Mouse (Mus musculus) heart, postnatal 25 days (tissue): ENCODE measurements around the gene Slc13a4. TPM values are rescaled to one million over a fixed set of nuclear protein-coding genes. Genes with fewer than 3 reads are reported as not detected.

Experiments used
- DNase-seq: peaks from one replicate; pipeline ENCODE4 v3.0.0; 2022; ENCODE audit warnings: low spot score
- intact Hi-C: fragments of 180-260 bp; cut with DNase I; formaldehyde crosslinking; loops from one replicate; pipeline ENCODE4 v1.15.1; 2025
- total RNA-seq, 2 experiments: library from RNA; stranded (reverse); gene quantifications; 2 replicates each; pipeline ENCODE4 v1.2.3; 2021

Gene Slc13a4
- total RNA-seq, 2 experiments from 2014 or later = 0.08 to 0.16 TPM

- no peak for DNase-seq
- intact Hi-C loops = no loop called here
Observed at GRCm38 (mm10) chr6:35307136-35307535, 795 bp downstream of the Slc13a4 start.

DNA sequence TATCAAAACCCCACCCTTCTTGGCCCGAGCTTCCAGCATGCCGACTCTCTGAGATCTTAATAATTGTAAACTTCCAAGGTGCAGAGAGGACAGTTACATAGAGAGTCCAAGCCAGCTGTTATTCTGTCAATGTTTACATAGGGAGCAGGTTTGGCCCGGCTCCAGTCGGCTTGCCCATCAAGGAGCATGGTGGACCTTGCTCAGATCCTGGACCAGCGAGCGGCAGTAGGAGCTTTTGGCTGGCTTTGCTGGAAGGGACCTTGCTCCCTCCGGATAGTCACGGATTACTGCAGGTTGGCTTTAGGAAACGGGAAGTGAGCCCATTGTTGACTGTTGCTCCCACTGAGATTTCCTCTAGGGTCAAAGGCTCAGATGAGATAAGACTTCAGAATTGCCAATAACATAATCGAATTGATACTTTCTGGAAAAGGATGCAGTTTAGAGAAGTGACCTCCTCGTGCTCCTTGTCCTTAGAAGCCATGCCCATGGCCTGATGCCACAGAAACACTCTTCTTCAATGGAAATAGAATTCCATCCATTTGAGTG, 4.5 kb downstream of the Slc13a4 start:
- intact Hi-C loops = no loop called here

DNA sequence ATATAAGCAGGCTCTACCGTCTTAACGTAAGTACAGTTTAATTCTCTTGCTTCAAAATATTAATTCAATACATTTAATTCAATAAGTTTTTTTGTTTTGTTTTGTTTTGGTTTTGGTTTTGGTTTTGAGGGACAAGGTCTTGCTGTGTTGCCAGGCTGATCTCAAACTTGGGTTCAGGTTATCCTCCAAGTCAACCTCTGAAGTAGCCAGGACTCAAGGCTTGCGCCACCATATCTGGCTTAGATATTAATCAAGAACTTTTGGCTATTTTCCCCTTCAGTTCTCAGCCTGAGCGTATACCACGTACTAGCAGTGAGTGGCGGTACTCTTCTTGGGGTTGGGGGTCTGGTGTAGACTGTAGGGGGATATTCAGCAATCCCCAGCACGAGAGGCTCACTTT, 5.3 kb downstream of the Slc13a4 start:
- DNase-seq = no peak
- intact Hi-C loops = no loop called here

More for the DNA sequence above, 4.5 kb downstream of the Slc13a4 start:
- no peak for DNase-seq

DNA sequence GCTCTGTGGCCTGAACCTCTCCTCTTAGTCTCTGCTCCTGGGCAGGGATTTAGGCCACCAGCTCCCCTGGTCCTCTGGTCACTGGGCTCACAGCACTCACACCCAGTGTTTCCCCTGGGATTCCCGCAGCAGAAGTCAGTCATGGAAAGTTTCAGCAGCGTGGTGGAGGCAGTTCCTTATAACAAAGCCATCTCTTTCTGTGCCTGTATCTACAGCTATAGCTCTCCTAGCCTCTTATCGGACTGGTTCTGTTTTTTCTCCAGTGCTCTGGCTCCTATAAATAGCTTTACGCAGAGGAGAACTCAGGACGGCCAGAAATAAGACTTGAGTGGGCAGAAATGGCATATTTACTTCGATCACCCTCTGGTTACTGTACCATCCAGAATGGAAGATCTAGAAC, 9.6 kb downstream of the Slc13a4 start:
- intact Hi-C loops = loop anchor here (5.0 kb wide), 1 partner anchor 41 kb away; no protein-coding TSS in a partner anchor
- no peak for DNase-seq

DNA sequence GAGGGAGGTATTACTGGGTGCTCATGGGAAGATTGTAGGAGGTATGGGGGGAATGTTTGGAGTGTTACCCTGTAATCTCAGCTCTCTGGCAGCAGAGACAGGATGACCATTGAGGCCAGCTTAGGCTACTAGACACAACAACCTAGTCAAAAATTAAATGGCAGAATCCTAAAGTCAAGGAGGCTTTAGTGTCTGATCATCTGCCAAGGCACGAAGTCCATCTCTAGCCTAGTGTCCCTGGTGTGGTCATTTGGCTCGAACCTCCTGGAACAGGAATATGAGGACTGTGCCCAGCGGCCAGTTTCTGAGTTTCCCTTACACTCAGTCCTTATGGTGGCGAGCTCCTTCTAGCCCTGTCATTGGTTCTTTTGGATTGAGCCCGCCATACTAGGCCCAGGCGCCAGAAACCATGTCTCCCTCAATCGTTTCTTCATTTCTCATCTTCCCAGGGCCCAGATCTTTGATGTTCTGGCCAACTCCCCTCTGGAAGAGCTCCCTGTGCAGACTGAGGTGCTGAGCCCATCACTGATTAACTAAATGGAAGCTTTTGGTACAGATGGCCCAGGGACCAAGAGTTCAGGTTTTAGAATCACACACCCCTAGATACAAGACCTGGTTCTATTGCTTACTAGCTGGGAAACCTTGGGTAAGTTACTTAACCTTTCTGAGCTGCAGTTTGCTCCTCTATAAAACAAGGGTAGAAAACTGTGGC, 10.3 kb downstream of the Slc13a4 start:
- intact Hi-C loops = loop anchor here (5.0 kb wide), 1 partner anchor 40 kb away; no protein-coding TSS in a partner anchor
- no peak for DNase-seq

DNA sequence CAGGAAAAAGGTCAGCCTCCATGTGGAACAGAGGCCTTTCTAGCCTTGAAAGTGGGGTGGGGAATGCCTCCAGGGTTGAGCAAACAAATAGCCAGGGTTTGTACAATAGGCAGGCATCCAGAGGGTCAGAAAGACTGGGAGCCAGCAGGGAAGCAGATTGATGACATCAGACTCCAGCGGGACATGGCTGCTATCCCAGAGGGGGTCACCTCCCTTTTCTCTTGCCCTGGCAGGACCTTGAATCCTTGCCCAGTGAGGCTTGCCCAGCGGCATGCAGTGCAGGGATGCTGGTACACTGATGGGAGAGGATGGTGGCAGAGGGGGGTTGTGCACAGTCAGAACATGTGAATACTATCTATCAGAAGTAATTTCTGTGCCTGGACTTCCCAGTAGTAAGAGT, 10.9 kb downstream of the Slc13a4 start:
- peak; percentile 53 for DNase-seq
- intact Hi-C loops = loop anchor here (5.0 kb wide), 1 partner anchor 40 kb away; no protein-coding TSS in a partner anchor

DNA sequence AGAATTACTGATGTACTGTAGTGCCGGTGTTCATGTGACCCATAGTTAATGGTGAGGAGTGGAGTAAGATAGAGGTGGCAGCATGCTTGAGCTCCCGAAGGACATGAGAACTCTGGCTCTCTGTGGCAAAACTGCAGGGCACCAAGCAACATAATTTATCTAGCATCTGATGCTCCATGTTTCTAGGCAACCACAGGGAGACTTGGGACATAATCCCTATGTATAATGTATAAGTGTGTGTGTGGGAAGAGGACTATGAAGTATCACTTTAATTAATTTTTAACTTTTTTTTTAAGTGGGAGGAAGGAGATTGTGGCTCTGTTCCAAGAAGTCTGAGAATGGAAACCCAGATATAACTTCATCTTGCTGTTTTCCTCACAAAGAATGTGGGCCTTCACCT, 13.0 kb downstream of the Slc13a4 start:
- intact Hi-C loops = loop anchor here (5.0 kb wide), 1 partner anchor 38 kb away; no protein-coding TSS in a partner anchor
- DNase-seq = no peak

- intact Hi-C loops = loop anchor here (10.0 kb wide), 1 partner anchor 85 kb away; no protein-coding TSS in a partner anchor
Observed at GRCm38 (mm10) chr6:35289676-35290075, 18.3 kb downstream of the Slc13a4 start.

GRCm38 (mm10) chr6:35288920-35289319, 19.0 kb downstream of the Slc13a4 start:
- intact Hi-C loops = loop anchor here (10.0 kb wide), 1 partner anchor 86 kb away; no protein-coding TSS in a partner anchor
- DNase-seq = no peak

More at GRCm38 (mm10) chr6:35289676-35290075, 18.3 kb downstream of the Slc13a4 start:
- DNase-seq = no peak

- DNase-seq = no peak
- intact Hi-C loops = loop anchor here (10.0 kb wide), 1 partner anchor 87 kb away; no protein-coding TSS in a partner anchor
Observed at GRCm38 (mm10) chr6:35288114-35288761, 19.7 kb downstream of the Slc13a4 start.

DNA sequence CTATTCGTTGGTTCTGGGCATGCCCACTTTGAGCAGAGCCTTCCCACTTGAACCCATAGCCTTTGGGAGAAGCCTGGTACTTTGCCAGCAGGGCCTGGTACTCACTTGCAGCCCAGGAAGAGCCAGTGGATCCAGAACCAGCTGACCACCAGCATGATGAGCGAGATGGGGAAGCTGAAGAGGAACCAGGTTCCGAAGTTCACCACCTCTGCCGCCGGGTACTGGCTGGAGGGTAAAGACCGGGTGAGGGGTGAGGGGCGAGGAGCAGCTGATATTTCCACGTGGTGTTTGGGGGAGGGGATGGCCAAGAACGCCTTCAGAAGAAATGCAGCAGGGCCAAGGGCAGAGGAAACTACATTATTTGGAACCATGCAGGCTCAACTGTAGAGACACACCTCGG, 28.6 kb downstream of the Slc13a4 start:
- intact Hi-C loops = no loop called here
- no peak for DNase-seq

DNA sequence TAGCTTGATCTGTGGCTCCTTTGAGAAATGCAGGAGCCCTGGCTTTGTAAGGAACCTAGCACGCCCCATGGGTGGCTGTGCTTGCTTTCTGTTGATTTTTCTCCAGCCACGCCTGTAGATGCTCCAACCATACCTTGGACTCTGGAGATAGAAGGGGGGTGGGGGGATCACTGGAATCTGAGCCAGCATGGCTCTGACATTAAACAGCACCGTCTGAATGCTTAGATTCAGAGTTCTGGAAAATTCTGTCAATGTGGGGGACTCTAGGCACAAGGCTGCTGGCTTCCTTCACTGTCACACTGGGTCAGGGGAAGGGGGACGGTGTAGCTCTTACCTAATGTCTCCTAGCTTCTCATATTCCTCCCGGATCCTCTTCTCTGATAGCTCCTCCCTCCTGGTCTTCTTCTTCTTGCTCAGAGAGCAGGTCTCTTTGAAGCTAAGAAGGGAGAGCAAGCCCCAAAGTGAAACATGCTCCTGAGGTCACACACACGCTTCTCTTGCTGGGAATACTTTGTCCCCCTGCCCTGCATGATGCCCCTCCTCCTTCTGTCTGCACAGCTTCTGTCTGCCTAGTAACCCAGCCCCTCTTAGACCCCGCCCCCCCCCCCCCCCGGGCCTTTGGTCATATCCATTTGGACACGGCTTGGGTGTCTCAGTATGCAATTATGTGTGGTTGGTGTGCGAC, 29.9 kb downstream of the Slc13a4 start:
- DNase-seq = no peak
- intact Hi-C loops = no loop called here

DNA sequence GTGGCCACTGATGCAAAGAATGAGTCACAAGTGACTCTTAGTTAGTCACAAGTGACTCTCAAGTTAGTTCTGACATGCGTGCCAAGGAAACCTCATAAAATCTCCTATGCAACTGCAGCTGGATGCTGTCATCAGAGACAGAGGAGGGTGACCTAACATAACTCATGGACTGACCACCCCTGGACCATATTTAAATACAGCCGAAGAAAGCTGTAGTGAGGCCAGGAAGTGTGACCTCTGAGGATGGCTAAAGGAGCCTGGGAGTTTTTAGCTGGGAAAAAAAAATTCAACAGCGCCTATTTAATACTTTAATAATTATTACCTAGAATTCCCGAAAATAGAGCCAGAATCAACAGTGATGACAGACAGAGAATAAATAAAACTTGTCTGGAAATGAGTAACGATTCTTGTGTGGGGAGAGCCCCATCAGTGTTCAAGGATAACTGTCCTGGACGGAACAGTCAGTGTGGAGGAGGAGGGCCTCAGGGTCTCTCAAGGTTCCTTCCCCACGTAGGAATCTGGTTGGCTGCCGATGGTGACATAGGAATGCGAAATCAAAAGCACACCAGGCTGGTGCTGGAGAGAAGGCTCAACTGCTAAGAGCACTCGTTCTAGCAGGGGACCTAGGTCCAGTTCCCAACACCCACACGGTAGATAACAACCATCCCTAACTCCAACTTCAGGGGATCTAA, 34.4 kb downstream of the Slc13a4 start:
- intact Hi-C loops = no loop called here
- no peak for DNase-seq

DNA sequence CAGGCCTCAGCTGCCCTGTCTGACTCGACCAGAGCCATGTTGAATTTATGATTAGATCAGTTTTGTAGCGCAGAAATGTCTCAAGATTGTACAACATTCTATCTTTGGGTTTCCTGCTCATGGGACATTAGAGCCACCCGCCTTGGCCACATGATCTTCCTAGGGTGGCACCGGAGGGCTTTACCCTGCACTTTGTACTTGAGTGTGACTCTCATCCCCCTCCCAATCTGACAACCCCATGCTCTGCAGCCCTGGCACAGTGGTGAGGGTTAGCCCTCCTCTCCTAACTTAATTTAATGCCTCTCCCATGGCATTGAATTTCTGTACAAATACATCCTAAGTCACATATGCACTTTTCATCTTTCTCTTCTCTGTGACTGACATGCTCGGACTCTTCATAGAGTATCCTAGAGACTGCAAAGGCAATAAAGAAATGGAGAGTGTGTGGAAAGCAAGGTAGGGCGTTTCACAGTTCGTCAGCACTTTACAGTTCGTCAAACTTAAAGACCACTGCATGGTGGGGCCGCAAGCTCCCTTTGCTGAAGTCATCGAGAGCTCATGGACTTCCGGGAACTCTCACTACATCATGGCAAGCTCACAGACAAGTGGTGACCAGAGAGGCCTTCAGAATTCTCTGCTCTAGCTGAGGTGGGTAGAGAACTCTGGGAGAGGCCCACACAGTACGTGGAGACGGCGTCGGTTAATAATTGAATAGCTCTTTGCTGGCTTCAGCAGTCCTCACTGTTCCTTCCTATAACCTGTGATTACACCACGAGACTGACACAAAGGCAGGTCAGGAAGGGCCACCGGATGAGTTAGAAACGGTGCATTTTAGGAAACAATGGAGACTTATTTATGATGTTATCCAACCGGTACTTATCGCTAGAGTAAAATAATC, 35.8 kb downstream of the Slc13a4 start:
- DNase-seq = no peak
- intact Hi-C loops = no loop called here

- no peak for DNase-seq
- intact Hi-C loops = no loop called here
Observed at GRCm38 (mm10) chr6:35271094-35271855, 36.7 kb downstream of the Slc13a4 start.

DNA sequence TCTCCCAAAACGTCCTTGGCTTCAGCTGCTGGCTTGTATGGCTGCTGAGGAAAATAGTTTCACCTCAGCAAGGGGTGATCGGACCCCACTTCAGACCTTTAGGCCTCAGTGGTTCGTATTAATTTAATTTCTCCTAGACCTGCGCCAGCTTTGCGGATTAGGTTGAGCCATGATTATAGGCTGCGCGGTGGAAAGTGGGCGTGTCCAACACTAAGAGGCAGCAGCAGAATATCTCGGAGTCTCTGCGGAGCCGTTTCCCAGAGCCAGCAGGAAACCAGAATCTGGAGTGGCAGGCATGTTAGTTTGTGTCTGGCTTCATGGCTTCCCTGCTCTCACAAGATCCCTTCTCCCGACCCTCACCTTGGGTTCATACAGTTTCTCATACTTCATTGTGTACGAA, 38.3 kb downstream of the Slc13a4 start:
- DNase-seq = no peak
- intact Hi-C loops = no loop called here

DNA sequence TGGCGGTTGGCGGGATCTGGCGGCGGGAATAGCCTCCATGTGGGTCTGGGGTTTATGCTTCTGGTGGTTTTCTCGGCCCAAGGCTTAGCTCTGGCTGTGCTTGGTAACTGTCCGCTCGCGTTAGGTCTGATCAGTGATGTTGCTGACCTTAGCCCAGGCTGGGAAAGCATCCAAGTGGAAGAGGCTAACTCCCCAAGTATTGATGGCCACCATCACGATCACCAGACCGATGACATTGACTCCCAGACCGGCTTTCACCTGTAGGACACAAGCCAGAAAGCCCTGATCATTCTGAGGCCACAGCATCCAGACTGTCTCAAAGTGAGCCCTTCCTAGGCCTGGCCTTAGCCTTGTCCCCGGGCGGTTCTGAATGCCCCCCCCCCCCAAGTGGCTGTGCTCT, 39.2 kb downstream of the Slc13a4 start:
- DNase-seq = no peak
- intact Hi-C loops = no loop called here
